Mouse (Mus musculus) embryonic facial prominence, embryonic 12.5 days (tissue): ENCODE measurements around the gene Dhdds. TPM values are rescaled to one million over a fixed set of nuclear protein-coding genes. Genes with fewer than 3 reads are reported as not detected.
"Not testable (repeated sequence)": the region's sequence is repeated elsewhere in the genome, so short reads cannot be mapped to it uniquely, and the experiment has no call there.

Experiments used
- ATAC-seq: fragments of 200-750 bp; cut with Nextera tagmentation; 2 replicates; pipeline ENCODE4 v1.8.0; 2017; ENCODE audit not compliant: insufficient number of reproducible peaks, insufficient read depth, low FRiP score, low TSS enrichment
- H3K27ac ChIP-seq: fragments of 300-500 bp; sonication (generic); 2 replicates; pipeline ENCODE4 v1.5.1; 2016; ENCODE audit warnings: mild to moderate bottlenecking
- H3K27me3 ChIP-seq: fragments of 300-500 bp; sonication (generic); 2 replicates; pipeline ENCODE4 v1.6.1; 2016; ENCODE audit warnings: mild to moderate bottlenecking, moderate library complexity
- H3K36me3 ChIP-seq: fragments of 300-500 bp; sonication (generic); 2 replicates; pipeline ENCODE4 v1.6.1; 2016; ENCODE audit warnings: mild to moderate bottlenecking
- H3K4me1 ChIP-seq: fragments of 300-500 bp; sonication (generic); 2 replicates; pipeline ENCODE4 v1.6.1; 2016
- H3K4me2 ChIP-seq: fragments of 300-500 bp; sonication (generic); replicated peaks from 2 replicates; pipeline ENCODE4 v1.6.1; 2016; ENCODE audit warnings: mild to moderate bottlenecking, moderate library complexity
- H3K4me3 ChIP-seq: fragments of 300-500 bp; sonication (generic); 2 replicates; pipeline ENCODE4 v1.5.1; 2016; ENCODE audit warnings: mild to moderate bottlenecking
- H3K9ac ChIP-seq: fragments of 300-500 bp; sonication (generic); 2 replicates; pipeline ENCODE4 v1.6.1; 2016; ENCODE audit warnings: mild to moderate bottlenecking, moderate library complexity
- H3K9me3 ChIP-seq: fragments of 300-500 bp; sonication (generic); 2 replicates; pipeline ENCODE4 v1.6.1; 2016; ENCODE audit warnings: mild to moderate bottlenecking, moderate library complexity
- WGBS: fragments of 180-500 bp; shearing (Covaris S2); methylation state at CpG from one replicate; pipeline ENCODE4 v1.1.7; 2016; 5-methylcytosine and 5-hydroxymethylcytosine counted together
- polyA plus RNA-seq: library from polyadenylated mRNA; unstranded; fragments of >200 nt; fragmentation: Nextera tagmentation; extraction: Ambion mirVana; gene quantifications from 2 replicates; pipeline ENCODE4 v1.2.1, GENCODE M21; 2016

Dhdds gene
- polyA plus RNA-seq, 1 experiment from 2014 or later, result 45.3 TPM

GRCm38 (mm10) chr4:134002246-134002645 is 1.5 kb upstream of the Dhdds start:
- Histone ChIP-seq H3K4me3 (no peak overlapping the region), H3K27ac (no peak overlapping the region), H3K4me1 (0 out of 2 replicates have a peak, but pooled peaks cover 4% of the 10 kb centered on the region), H3K4me2 (no peak overlapping the region), H3K9me3 (no peaks in the 10 kb centered on the region), H3K9ac (no peak overlapping the region), H3K36me3 (no peaks in the 10 kb centered on the region), H3K27me3 (no peaks in the 10 kb centered on the region)
- 52% methylated on average over 4 of the region's 4 CpGs for WGBS
- no peak for ATAC-seq

- Histone ChIP-seq H3K27me3 (no peaks in the 10 kb centered on the region), H3K9ac (no peak overlapping the region), H3K36me3 (peaks cover 3% of the 10 kb centered on the region; the same call in 1 of the 2 replicates), H3K4me2 (no peak overlapping the region), H3K4me1 (0 out of 2 replicates have a peak, but pooled peaks cover 4% of the 10 kb centered on the region), H3K9me3 (no peaks in the 10 kb centered on the region), H3K4me3 (no peak overlapping the region), H3K27ac (no peak overlapping the region)
- 40% methylated on average over 10 of the region's 10 CpGs for WGBS
- no peak for ATAC-seq
These were observed 992 bp upstream of the Dhdds start for GRCm38 (mm10) chr4:134001710-134002109.

DNA sequence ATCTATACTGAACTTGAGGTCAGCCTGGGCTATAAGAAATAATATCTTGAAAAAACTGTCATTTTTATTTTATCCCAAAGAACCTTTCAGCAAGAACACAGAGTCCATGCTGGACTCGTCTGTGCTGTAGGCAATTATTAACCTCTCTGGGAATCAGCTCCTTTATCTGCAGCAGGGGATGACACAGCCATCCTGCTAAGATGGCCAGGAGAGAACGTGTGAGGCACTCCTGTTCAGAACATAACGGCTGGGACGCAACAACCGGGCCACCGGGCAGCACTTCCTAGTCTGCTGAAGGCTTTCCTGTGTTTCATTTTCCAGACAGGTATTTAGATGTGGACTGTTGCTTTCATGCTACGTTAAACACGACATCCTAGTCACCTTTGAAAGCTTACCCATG is 6.0 kb downstream of the Dhdds start:
- Histone ChIP-seq H3K9ac (no peak overlapping the region), H3K9me3 (no peaks in the 10 kb centered on the region), H3K4me3 (no peak overlapping the region), H3K36me3 (peaks cover 50% of the 10 kb centered on the region), H3K27me3 (no peaks in the 10 kb centered on the region), H3K4me1 (0 out of 2 replicates have a peak, but pooled peaks cover 3% of the 10 kb centered on the region), H3K4me2 (no peak overlapping the region), H3K27ac (no peak overlapping the region)
- 93% methylated on average over 8 of the region's 8 CpGs for WGBS
- no peak for ATAC-seq

- Histone ChIP-seq H3K27ac (no peak overlapping the region), H3K27me3 (no peaks in the 10 kb centered on the region), H3K4me1 (no peaks in the 10 kb centered on the region), H3K4me3 (no peak overlapping the region), H3K9me3 (no peaks in the 10 kb centered on the region), H3K36me3 (peaks cover 62% of the 10 kb centered on the region), H3K9ac (no peak overlapping the region), H3K4me2 (no peak overlapping the region)
- 88% methylated on average over 13 of the region's 13 CpGs for WGBS
- ATAC-seq, result no peak
These were observed 9.5 kb downstream of the Dhdds start for GRCm38 (mm10) chr4:133991087-133991660.

DNA sequence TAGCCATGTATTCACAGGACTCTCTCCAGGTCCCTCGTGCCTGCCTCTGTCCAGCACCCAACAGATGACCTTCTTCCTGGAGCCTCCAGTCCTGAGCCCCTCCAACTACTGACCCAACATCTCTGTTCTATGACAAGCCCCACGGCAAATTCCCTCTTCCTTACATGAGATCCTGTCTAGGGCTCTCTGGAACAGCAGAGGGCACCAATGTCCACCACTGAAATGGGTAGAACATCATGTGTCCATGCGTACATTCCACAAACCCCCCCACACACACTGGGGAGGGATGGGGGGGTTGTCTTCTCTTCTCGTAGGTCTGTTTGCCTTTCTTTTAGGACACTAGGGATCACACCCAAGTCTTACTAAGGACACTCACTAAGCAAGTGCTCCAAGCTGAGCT is 10.7 kb downstream of the Dhdds start:
- ATAC-seq, result no peak
- H3K4me2 ChIP-seq, result no peak overlapping the region
- no peaks in the 10 kb centered on the region for H3K27me3 ChIP-seq
- H3K36me3 ChIP-seq, result peaks cover 54% of the 10 kb centered on the region
- H3K9ac ChIP-seq, result no peak overlapping the region
- 60% methylated on average over 4 of the region's 4 CpGs for WGBS
- no peak overlapping the region for H3K27ac ChIP-seq
- H3K4me3 ChIP-seq, result no peak overlapping the region
- H3K4me1 ChIP-seq, result no peaks in the 10 kb centered on the region
- H3K9me3 ChIP-seq, result no peaks in the 10 kb centered on the region

DNA sequence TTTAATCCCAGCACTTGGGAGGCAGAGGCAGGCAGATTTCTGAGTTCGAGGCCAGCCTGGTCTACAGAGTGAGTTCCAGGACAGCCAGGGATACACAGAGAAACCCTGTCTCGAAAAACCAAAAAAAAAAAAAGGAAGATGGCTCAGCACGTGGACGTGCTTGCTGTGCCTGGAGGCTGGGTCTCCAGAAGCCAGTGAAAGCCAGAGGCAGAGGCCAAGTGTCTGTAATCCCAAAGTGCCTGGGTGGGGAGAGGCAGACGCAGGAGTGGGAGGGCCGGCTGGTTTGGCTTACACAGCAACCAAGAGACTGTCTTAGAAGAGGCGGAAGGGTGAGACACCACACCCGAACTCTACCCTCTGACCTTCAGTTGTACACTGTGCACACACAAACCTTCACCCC is 12.4 kb downstream of the Dhdds start:
- not testable (repeated sequence) for H3K27ac ChIP-seq, ATAC-seq, H3K4me2 ChIP-seq, H3K4me1 ChIP-seq, H3K27me3 ChIP-seq, H3K9me3 ChIP-seq, H3K9ac ChIP-seq, H3K4me3 ChIP-seq
- 92% methylated on average over 8 of the region's 8 CpGs for WGBS
- peaks cover 40% of the 10 kb centered on the region for H3K36me3 ChIP-seq

DNA sequence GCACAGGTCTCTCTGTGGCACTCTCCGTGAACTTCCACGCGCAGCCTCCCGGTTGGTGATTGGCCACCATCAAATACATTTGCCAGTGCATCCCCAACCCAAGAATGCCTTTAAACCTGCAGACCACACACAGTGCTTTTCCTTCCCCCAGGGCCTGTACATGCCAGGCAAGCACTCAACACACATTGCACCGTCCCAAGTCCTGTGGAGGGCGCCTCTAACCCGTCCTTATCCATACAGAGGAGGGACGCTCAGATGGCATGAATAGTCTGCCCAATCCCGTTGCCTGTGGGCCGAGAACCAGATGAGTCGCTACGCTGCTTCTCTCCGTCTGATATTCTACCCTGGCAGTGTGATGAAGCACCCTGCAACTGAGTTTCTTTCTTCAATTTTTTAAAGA is 17.8 kb downstream of the Dhdds start:
- H3K27me3 ChIP-seq, result no peaks in the 10 kb centered on the region
- no peak overlapping the region for H3K9ac ChIP-seq
- no peak for ATAC-seq
- no peak overlapping the region for H3K27ac ChIP-seq
- H3K4me3 ChIP-seq, result no peak overlapping the region
- H3K4me1 ChIP-seq, result no peaks in the 10 kb centered on the region
- H3K36me3 ChIP-seq, result peaks cover 55% of the 10 kb centered on the region
- H3K4me2 ChIP-seq, result no peak overlapping the region
- no peaks in the 10 kb centered on the region for H3K9me3 ChIP-seq
- 85% methylated on average over 13 of the region's 13 CpGs for WGBS

DNA sequence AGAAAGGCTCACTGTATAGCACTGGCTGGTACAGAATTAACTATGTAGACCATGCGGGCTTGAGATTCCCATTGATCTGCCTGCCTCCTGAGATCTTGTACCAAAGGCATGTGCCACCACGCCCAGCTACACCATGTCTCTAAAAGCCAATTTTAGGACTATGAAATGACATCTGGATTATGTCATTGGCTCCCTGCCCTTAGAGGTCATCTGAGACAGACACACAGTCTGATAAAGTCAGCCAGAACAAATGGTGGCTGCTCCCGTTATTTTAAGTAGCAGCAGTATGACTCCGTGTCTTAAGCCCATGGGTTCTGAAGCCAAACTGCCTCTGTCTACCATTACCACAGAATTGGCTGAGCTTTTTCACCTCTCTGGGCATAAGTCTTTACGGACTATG is 20.2 kb downstream of the Dhdds start:
- Histone ChIP-seq H3K4me2 (no peak overlapping the region), H3K36me3 (peaks cover 44% of the 10 kb centered on the region), H3K9me3 (no peaks in the 10 kb centered on the region), H3K4me3 (no peak overlapping the region), H3K9ac (no peak overlapping the region), H3K27me3 (no peaks in the 10 kb centered on the region), H3K27ac (no peak overlapping the region), H3K4me1 (no peaks in the 10 kb centered on the region)
- 81% methylated on average over 5 of the region's 5 CpGs for WGBS
- no peak for ATAC-seq

- Histone ChIP-seq H3K4me2 (no peak overlapping the region), H3K36me3 (peaks cover 52% of the 10 kb centered on the region), H3K27ac (no peak overlapping the region), H3K9ac (no peak overlapping the region), H3K4me1 (no peaks in the 10 kb centered on the region), H3K9me3 (no peaks in the 10 kb centered on the region), H3K27me3 (no peaks in the 10 kb centered on the region), H3K4me3 (no peak overlapping the region)
- no peak for ATAC-seq
- 92% methylated on average over 10 of the region's 10 CpGs for WGBS
These were observed 22.6 kb downstream of the Dhdds start for GRCm38 (mm10) chr4:133978021-133978711.

- Histone ChIP-seq H3K4me2 (no peak overlapping the region), H3K9ac (no peak overlapping the region), H3K4me1 (peaks cover 11% of the 10 kb centered on the region), H3K27me3 (no peaks in the 10 kb centered on the region), H3K27ac (no peak overlapping the region), H3K4me3 (no peak overlapping the region), H3K36me3 (peaks cover 38% of the 10 kb centered on the region), H3K9me3 (no peaks in the 10 kb centered on the region)
- 59% methylated on average over 8 of the region's 8 CpGs for WGBS
- ATAC-seq, result no peak
These were observed 29.0 kb downstream of the Dhdds start for GRCm38 (mm10) chr4:133971741-133972140.

GRCm38 (mm10) chr4:133970876-133971275 is 29.8 kb downstream of the Dhdds start:
- Histone ChIP-seq H3K4me2 (no peak overlapping the region), H3K4me3 (no peak overlapping the region), H3K27me3 (no peaks in the 10 kb centered on the region), H3K27ac (no peak overlapping the region), H3K9ac (no peak overlapping the region), H3K9me3 (no peaks in the 10 kb centered on the region), H3K4me1 (peaks cover 19% of the 10 kb centered on the region), H3K36me3 (peaks cover 47% of the 10 kb centered on the region)
- ATAC-seq, result no peak
- WGBS, result 87% methylated on average over 13 of the region's 13 CpGs

DNA sequence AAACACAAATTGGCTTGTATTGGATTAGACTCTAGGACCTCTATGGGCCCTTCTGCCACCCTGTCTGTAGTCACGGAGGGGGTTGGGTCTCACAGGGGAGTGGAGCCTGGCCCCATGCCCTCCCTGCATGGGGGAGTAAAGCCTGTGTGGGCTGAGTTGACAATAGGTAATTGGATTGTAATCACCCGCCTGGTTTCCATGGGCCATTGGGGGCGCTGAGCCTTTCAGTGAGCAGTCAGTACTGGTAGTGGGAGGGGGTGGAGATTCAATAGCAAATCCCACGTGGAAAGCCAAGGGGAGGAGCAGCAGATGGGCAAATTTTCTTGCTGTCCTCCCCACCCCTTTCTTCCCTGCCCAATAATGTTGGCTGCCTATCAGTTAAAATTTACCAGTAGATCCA is 30.5 kb downstream of the Dhdds start:
- Histone ChIP-seq H3K9me3 (no peaks in the 10 kb centered on the region), H3K9ac (no peak overlapping the region), H3K27ac (no peak overlapping the region), H3K4me2 (no peak overlapping the region), H3K4me3 (no peak overlapping the region), H3K27me3 (no peaks in the 10 kb centered on the region), H3K4me1 (peaks cover 22% of the 10 kb centered on the region), H3K36me3 (peaks cover 52% of the 10 kb centered on the region)
- ATAC-seq, result no peak
- WGBS, result 32% methylated on average over 4 of the region's 4 CpGs
